Mouse (Mus musculus) testis, adult 2 months (tissue): ENCODE data around the gene 4930402F06Rik.

Experiments used
- CTCF ChIP-seq: fragments of 200-500 bp; IDR thresholded peaks from 2 replicates; pipeline ENCODE4 v1.5.1; 2012; ENCODE audit warnings: low read depth, mild to moderate bottlenecking, inconsistent platforms, low read length, moderate library complexity; ENCODE audit not compliant: control insufficient read depth, insufficient read depth, insufficient replicate concordance
- POLR2A ChIP-seq: fragments of 200-500 bp; IDR thresholded peaks from 2 replicates; pipeline ENCODE4 v1.6.1; 2012; ENCODE audit warnings: low read depth, mild to moderate bottlenecking, inconsistent platforms, low read length, moderate library complexity; ENCODE audit not compliant: control insufficient read depth

DNA sequence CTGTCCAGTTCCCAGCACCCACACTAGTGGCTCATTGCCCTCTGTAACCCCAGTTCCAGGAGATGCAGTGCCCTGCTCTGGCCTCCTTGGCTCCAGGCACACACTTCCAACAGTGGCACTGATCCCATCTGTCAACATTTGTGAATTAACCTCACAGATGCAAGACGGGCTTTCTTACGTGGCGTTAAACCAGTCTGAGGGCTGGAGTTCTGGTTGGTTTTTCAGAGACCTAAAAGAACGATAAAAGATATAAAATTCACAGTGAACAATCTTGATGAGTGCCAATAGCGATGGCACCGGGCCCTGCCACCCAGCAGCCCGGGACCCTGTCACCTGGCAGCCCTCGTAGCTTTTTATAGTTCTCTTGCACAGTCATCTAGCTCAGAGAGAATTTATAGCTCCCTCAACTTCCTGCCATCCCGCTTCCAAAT lies 11.5 kb downstream of the 4930402F06Rik start:
- TF ChIP-seq POLR2A, result no peak
- TF ChIP-seq CTCF, result no peak
